Mouse (Mus musculus): ENCODE measurements around the gene Ier5l.

Ier5l gene

DNA sequence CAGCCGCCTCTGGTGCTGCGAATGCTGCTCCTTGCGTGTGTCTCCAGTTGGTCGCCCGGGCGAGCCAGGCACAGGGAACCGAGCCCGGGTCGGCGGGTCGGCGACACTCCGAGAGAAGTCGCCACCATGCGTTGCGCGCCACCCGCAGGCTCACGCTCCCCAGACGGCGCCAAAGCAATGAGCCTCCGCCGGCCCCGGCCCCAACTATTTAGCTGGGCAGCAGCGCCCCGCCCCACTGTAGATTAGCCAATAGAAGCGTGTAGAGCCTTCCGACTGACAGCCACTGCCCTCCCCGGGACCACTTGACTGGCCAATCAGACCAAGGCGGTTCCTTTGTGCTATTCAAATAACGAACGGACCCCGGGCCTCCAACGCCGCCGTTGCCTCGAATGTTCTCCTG lies at the start of gene Ier5l:
Ier5l (minus strand) TSS at position 181 of the 400 bp plus-strand sequence.
- peak; percentile 59 to 63 for DNase-seq

DNA sequence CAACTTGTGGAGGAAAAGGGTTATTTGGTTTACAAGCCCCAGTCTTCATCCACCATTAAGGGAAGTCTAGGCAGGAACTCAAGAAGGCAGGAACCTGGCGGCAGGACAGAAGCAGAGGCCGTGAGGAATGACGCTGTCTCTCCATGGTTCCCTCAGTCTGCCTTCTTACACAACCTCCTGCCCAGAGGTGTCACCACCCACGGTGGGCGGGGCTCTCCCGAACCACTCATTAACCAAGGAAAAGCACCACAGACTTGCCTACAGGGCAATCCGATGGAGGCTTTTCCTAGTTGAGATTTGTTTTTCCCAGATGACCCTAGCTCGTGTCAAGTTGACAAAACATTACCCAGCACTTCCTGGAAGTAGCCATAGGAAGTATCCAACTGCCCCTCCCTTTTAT lies 49.7 kb upstream of the Ier5l start:
- DNase-seq = no peak

DNA sequence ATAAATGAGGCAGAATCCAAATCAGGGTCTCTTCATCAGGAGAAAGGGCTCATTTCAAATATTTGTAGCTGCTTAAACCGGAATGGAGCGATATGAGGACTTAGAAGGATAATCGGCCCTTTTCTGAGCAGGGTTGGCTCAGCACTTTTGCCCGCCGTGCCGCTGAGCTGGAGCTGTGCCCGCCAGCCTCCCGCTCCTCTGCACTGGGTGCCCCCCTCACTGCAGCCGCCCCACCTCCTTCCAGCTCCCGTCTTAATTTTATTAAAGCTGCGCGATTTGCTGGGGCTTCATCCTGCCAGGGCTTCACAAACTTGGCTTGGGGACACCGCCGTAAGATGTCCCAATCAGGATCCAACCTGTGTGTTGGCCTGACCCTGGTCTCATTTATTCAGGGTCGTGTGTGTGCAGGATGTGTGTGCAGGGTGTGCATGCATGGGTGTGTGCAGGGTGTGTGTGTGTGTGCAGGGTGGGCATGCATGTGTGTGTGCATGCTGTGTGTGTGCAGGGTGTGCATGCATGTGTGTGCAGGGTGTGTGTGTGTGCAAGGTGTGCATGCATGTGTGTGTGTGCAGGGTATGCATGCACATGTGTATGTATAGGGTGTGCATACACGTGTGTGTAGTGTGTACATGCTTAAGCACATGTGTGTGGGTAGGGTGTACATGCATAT lies 36.8 kb upstream of the Ier5l start:
- DNase-seq = no peak

DNA sequence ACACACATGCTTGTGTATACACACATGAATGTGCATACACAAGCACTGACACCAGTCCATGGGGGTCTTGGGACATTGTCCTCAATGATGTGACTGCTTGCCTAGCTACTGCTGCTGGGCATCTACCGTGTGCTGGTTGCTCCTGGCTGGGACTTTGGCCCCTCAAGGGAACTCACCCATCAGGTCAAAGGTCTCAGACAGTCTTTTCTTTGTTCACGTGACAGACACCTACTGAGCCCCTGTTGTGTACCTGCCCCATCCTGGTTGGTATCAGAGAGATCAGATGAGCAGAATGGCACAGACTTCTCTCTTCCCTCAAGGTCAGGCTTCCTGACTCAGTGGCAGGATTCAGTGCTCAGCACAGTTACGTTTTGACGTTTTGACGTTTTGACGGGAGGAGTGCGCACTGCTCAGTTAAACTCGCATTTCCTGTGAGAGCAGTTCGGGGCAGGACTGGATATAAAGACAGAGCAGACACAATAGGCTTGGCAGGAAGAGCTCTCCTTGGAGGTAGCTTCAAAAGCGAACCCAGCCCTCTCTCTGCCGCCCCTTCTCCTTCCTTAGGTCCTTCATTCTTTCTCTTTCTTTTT lies 33.2 kb upstream of the Ier5l start:
- DNase-seq = no peak

DNA sequence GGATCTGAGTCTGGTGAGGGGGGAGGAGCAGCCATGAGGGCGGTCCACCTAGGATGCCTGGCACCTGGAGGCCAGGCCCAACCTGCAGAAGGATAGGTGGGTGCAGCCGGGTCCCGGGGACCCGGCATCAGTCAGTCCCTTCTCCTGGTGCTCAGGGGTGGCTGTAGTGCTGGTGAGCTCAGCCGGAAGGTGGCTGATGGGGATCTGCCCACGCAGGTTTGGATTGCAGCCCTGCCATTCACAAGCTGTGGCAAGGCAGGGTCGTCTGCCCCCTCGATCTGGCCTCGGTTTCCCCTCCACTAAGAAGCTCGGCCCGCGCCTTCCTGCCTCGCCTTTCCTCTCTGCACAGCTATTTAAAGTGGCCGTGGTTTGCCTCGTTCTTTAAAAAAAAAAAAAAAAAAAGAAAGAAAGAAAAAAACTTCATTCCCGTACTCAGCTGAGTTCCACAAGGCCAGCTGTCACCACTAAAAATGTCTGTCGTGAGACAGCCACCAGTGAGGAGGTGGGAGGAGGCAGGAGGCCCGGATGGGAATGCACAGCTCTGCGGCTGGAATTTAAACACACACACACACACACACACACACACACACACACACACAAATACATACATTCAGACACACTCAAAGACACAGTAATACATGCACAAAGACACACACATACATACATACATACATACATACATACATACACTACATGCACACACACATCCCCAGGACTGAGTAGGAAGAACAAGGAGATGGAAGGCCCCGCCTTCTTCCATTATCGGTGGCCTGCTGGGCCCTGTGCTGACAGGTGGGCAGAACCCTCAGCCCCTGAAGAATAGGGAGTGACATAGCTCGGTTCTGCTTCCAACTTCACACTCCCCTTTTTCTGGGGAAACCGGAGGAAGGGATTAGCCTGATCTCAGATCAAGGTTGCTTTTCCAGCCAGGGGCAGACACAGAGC lies 29.9 kb upstream of the Ier5l start:
- no peak for DNase-seq

DNA sequence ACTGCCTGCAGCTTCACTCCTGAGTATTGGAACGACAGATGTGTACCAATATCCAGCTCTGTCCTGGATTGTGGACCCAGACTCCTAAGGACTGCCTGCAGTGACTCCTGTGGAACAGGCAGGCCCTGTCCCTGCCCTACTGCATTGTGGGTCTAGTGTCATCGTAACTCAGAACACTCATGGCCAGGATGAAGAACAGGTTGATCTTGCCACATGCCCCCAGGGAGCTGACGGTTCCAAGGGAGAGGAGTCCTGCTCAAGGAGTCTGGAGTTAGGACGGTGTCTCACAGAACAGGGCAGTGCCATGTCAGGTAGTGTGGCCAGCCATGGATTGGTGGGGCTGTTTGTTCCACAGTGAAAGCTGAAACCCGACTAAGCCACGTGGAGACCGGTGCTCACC lies 27.7 kb upstream of the Ier5l start:
- DNase-seq = no peak

DNA sequence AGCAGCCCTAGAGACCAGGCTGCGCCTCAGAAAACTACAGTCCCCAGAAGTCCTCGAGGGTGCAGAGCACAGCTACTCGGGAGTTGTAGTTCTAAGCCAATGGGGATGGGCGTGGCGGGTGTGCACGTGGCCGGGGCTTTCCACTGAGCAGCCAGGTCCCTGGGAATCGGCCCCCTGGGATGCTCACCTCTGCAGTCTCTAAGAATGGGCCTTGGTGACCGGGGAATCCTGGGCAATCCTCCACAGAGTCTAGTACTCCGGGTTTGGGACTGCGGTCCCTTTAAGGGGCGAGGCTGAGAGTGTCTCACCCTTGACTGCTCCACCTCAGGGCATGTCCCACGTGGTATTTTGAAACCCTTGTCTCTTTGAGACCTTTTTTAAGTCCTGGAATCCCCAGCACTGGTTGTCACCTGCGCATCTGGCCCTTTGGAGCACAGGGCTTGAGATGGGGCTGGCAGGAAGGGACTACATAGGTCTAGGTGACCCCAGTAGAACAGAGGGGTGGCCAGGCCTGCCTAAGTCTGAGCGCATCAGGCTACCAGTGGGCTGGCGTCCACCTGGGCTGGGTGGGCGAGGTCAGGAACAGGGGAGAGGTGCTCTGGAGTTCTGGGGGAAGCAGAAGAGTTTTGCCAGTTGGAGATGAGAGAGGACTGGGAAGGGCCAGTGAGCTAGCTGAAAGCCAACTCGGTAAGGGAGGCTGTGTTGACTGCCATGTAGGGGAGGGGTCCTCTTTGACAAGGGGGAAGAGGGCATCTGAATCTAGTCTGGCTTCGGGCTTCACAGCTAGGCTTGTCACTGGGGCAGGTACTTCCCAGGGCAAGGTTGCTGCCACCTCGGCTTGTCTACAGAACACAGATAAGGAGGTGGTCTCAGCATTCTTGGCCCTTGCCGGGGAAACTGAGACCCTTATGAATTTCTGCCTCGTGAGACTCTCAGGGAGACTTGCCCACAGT lies 22.2 kb upstream of the Ier5l start:
- DNase-seq = peak; percentile 32 to 45

DNA sequence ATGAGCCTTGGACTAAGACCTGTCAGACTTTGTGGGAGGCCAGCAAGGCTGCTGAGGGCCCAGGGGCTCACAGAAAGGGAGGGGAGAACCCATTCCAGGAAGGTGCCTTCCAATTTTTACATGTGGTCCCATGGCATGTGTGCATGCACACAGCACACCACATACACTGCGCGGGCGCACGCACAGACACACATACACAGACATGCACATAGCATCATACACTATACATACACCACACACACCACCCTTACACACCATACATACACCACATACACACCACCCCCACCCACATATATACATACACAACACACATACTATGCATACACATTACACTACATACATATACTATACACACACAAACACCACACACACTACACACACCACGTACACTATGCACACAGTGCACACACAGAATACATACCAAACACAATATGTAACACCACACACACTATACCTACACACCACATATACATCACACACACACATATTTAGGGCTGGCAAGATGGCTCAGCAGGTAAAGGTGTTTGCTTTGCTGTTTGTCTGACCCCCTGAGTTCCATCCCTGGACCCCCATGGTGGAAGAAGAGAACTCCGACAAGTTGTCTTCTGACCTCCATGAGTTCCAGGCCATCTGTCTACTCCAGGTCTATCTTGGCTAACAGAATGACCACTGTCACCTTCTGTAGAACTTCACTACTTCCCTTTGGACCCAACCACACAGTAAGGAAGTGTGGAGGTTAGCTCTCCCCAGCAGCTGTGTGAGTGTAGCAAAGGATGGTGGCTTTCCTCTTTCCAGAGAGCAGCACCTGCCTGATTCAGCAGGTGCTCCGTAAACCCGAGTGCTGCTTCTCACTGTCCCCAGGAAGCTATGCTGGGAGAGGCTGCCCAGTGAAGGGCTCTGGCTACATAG lies 21.2 kb upstream of the Ier5l start:
- DNase-seq = no peak

DNA sequence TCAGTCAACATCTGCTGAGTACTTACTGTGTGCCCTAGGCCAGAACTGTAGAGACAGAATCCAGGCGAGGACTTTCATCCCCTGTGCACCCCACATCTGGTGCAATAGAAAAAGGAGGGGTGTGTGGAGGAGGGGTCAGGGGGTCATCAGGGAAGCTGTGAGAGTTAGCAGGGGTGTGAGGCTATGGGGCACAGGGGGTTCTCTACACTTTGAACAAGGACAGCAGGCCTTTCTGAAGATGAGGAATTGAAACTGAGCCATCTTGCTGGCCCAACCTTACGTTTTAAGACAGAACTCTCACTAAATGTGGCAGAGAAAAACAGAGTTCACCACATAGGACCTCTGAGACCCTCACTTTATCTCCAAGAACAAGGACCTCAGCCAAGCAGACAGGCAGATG lies 16.4 kb upstream of the Ier5l start:
- DNase-seq = no peak

DNA sequence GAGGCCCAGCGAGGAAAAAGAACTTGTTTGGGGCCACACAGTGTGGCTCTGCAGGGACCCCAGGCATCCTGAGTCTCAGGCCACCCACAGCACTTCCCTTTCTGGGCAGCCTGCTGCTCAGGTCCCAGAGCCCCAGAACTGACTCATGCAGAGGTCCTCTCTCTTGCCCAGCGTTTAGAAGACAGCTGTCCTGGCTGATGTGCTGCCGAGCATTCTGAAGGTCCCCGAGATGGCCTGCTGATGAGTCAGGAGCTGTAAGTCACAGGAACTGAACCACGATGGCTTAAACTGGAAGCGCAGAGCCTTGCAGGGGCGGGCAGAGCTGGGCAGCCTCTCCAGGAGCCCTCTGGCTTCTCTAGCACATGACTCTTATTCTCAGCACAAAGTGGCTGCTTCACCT lies 13.6 kb upstream of the Ier5l start:
- no peak for DNase-seq

DNA sequence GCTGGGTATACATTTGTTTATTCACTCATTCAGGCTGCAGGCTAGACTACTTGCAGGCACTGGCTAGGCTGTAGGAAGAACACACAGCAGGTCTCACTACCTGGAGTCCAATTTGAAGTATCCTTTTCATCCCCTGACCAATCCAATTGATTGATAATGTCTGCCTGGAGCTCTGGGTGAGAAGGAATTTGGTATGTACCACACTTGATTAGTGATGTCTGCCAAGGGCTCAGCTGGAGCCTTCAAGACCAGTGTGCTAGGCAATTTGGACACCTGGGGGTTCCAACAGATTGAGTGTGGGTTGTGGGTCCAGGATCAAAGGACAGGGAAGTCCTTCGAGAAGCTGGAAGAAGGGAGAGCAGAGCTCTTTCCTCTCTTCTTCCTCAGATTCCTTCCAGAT lies 4.5 kb upstream of the Ier5l start:
- DNase-seq = no peak

DNA sequence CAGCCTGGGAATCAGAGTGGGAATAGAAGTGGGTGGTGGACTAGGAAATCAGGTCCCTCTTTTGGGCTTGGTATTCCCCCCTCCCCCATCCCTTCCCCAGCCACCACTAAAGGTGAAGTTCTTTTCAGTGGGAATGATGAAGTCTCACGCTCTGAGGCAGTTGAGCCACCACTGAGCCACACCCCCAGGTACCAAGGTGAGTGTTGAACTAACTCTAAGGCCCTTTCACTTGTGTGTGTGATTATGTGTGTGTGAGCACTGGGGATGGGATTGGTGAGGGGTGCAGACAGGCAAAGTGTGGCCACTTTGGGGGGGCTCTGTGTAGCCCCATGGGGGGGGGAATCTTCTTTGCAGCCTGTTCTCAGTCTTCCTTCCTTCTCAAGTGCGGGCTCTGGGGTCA lies 2.2 kb upstream of the Ier5l start:
- DNase-seq = no peak

DNA sequence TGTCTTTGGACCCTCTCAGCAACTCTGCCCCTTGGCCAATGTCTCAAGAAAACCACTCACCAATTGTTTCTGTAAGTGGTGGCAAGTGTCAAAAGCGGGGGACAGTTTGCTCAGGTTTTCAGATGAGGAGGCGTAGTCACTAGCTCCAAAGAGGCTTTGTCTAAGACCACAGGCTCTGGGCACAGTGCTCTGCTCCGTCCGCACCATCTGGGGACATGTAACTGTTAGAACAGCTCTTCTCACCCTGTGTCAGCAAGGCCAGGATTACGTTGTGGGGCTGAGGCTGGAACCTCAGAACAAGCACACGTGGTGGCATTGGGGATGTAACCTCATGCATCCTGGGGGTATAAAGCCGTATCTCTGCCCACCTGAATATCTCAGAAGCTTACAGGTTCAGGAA lies 1.4 kb upstream of the Ier5l start:
- no peak for DNase-seq

DNA sequence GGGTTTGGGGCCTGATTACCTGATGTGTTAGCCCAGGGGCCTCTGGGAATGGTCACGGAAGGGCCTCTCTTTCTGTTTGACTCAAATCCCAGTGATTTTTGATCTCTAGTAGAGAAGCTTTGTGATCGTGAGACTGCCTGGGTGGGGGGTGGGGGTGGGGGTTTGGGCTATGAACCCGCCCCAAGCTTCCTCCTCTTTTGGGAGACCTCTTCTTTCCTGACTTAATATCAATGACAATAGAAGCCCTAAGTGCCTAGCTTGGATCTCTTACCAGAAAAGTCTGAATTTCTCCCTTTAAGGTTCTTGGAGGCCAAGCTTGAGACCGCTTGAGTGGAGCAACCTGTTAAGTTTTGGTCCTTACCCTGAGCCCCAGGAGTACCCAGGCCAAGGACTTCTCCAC lies 757 bp upstream of the Ier5l start:
- DNase-seq = no peak

DNA sequence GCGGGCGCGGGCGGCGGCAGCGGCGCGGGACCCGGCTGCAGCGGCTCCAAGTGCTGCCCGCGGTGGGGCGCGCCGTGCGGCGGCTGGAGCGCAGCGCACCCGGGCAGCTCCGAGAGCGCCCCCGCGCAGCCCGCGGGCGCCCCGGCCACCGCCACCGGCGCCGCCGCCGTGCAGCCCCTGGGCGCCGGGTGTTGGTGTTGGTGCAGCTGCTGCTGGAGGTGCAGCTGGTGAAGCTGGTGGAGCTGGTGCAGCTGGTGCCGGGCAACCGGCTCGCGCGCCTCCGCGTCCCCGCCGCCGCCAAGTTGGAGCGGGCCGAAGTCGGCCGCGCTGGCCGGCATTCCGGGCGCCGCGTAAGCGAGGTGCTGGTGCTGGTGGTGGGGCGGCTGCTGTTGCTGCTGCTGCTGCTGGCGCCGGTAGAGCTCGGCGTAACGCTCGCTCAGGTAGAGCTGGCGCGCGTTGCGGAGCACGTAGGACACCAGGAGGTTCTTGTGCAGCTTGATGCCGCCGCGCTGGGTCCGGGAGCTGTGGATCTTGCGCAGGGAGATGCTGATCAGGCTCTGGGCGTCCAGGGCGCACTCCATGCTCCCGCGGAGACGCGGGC lies 488 bp downstream of the Ier5l start:
- DNase-seq = peak; percentile 33 to 55

DNA sequence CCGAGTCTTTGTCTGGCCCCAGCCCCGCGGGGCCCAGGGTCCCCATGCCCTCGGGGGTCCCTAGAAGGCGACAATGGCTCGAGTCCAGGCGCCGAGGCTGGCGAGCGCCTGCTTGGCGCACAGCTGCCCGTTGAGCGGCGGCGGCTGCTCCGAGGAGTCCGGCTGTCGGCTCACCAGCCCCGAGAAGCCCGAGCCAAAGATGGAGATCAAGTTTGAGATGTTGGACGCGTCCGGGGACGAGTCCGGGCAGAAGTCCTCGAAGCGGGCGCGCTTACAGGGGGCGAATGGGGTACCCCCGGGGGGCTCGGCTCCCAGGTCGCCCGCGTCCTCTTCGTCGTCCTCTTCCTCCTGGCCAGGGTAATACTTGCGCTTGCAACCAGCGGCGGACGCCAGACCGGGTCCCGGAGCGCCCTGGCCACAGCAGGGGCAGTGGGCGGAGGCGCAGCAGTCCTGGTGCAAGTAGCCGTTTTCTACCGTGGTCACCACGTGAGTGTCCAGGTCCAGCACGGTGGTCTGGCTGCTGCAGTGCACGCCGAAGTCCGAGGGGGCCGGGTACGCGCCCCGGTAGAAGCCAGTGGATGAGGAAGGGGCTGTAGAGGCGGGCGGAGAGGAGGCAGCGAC lies 1.2 kb downstream of the Ier5l start:
- peak in 1 of 2 experiments; percentile 33 for DNase-seq

DNA sequence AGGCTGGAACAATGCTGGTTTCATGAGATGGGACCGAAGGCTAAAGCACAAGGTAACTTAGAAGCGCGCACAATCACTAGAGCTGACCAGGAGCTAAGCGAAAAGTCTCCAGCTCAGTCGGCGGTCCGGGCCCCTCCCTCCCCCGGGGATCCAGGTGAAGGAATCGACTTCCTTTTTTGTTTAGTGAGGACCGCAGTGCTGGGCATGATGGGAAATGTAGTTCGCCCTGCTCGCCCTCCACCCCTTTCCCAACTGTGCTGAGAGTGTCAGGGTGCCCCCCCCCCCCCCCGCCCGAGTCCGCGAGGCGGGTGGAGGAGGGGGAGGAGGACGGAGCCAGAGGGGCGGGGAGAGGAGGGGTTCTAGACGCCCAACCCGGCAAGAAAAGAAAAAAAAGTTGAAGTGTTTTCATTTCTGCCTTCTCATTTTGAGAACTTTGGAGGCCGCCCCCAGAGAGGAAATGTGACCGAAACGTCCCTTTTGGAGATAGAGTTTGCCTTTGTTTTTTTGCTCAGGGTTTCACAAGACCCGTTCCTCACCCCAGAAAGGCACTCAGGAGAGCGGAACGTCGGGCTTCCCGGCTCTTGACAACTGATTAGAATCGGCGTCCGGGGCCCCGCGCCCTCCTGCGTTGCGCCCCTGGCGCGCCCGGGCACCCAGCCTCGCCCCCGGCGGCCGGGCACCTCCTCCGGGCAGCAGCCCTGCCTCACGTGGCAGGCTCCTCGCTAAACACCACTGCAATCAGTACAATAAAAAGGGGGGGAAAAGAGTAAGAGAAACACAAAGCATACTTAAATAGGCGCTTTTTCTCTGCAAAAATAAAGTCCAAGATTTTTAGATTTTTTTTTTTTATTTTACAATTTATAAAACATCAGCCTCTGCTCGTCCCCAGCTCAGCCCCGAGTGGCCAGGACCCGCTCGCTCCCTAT lies 2.0 kb downstream of the Ier5l start:
- DNase-seq = peak; percentile 66 to 78

DNA sequence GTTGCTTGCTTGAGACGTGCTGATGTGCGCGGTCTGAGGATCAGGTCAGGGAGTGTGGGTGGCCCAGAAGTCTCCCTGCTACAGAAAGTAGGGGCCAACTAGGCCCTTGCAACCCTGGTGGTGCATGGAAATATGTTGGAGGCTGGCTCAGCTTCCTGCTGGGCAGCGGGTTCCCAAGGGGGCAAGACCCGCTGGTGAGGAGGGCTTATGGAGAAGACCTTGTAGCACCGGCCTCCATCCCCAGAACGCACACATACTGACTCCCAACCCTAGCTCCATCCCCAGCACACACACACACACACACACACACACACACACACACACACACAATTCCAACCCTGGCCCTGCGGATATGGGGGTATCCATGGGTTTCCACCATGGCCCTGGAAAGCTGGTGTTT lies 3.0 kb downstream of the Ier5l start:
- no peak for DNase-seq

DNA sequence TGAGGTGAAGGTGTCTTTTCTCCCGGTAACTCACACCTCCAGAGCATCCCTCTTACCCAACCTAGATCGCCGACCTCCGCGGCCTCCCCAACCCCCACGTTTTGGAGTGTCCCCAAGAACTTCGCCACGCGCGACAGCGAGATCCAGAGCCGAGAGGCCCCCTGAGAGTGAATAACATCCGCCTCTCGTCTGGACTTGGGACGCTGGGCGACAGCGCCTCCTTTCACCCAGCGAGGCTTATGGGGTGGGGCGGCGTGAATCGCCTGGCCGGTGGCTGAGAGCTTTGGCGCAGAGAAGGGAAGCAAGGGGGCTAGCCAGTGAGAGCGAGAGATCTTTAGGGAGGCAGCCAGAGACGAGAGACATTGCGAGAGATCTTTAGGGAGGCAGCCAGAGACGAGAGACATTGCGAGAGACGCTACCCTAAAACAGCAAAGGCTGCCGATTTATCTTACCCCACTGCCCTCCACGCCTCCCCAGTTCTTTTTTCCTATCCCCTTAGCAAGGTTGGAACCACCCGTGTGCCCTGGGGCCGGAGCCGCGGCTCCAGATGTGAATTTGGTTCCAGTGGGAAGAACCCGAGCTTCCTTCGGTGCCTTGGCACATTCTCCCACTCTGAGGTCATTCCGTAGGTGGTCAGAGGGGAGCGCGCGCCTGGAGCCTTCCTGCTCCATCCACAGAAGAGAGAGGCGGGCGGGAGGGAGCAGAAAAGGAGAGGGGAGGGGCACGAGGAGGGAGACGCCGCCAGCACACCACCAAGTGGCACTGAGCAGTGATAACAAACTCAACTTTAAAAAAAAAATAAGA lies 3.7 kb downstream of the Ier5l start:
- peak; percentile 27 to 34 for DNase-seq
